Mouse (Mus musculus): ENCODE measurements at regions not wholly inside any gene's neighbourhood (a gene's known extent, or its start where the extent isn't known, plus 50 kb on each side); places are given as distances from the start of the nearest gene placed in this dataset.
A peak's percentile ranks its signal among the peaks of the same experiment; 100 is the strongest.

- DNase-seq, result no peak
Measured at GRCm38 (mm10) chr1:155041592-155041991, 57.8 kb downstream of the Ier5 start.

DNA sequence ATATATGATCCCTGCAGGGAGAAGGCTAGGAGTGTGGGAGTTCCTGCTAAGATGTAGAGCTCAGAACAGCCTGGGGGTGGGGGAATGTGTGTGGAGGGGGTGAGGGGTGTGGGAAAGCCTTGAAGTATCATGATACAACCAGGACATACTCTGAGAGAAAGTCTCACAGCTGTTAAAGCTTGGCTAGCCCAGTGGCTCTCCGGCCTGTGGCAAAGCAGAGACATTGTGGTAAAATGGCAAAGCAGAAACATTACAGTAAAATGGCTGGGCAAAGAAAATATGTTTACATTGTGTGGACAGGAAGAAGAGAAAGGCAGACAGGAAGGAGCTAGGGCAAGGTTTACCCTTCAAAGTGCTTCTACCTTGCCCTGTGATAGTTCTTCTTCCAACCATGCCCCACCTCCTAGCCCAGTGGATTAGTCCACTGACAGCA is 58.5 kb downstream of the Ier5 start:
- DNase-seq, result no peak

DNA sequence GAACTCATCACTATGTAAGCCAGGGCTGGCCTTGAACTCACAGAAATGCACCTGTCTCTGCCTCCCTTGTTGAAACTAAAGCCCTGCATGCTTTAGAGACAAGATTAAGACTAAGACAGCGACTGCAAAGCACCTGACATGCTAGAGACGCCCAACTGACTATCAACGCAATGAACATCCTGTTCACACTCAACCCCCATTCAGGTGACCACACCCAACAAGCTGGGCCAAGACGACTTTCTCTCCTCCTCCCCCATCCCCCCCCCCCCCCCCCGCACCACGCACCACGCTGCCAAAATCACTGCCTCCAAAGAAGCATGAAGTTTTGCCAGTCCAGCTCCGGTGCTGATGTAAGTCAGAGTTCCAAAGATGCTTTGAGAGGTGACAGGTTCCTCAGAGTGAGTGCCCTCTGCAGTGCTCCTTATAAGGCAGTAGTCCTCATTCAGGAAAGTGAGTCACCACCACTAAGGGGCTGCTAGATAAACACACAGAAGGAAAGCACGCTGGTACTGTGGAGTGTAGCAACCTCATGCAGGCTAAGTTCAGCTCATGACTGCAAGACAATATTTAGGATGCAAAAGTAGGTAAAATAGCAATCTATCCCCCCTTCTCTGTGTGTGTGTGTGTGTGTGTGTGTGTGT is 59.2 kb downstream of the Ier5 start:
- no peak for DNase-seq

DNA sequence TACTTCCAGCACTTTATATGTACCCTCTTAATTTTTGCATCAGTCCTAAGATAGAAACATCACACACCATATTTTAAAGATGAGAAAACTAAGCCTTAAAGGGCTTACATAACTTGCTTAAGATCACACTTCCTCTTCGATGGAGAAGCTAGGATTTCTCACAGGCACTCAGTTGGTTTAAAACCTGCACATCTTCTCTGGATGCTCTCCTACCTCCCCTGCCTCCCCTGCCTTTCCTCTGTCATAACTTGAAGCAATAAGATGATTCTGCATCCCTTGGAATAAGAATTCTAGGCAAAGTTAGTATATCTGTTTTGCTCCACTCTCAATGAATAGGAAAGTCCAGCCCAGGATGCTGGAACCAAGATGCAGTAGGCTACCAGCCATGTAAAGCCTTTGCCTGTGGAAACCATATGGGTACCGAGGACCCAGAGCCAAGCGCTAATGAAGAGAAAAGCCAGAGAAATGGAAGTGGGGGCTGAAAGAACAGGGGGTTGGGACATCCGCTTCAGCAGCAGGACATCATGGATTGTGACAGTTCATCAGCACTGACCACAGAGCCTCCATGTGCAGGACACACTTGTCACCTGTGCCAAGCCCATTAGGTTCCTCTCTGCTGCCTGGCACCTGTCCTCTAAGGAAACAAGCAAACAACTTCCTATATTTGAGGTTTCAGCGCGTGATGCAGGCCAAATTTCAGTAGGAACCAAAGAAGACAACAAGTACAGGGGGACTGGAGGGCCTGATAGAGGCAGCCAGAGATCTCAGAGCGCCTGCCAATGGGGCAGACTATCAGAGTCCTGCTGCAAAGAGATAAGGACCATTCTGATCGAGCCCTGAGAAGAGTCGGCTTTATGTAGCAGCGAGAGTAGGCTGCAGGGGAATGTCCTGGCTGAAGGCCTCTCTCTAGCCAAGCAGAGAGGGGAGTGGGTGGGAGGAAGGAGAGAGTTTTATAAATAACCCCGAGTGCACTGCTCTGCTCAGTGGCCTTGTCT is 60.5 kb downstream of the Ier5 start:
- no peak for DNase-seq

DNA sequence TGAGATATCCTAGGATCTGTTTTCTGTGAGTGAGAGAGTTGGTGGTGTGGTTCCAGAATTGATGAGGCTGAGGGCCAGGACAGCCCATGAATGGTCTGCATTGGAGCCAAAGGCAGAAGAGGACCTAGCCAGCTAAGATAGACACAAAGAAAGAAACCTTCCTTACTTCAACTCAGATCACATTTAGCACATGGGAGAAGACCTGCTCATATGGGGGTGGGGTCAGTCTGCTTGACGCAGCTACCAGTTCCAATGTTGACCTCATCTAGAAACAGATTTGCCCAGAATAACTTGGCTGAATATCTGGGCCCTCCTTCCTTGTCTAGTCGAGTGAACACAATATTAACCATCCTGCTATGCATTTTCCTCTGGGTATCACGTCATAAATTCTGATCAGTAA is 62.0 kb downstream of the Ier5 start:
- DNase-seq, result no peak

DNA sequence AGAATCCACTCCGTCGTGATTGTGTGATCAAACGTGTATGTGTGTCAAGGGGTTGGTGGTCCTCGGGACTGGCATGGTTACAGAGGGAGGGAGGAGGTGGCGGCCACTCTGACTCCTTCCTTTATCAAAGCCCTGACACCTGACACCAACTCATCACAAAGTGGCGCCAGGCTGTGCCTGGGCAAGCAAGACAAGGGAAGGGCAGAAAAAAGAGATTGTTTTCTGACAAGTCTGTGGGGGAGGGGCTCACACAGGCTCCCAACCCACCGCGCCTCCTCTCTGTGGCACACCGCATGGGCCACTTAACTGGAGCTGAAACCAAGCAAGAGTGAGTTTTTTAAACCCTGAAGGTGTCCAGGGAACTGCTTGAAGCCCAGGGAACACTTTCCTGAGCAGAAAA is 68.5 kb downstream of the Ier5 start:
- no peak for DNase-seq

DNA sequence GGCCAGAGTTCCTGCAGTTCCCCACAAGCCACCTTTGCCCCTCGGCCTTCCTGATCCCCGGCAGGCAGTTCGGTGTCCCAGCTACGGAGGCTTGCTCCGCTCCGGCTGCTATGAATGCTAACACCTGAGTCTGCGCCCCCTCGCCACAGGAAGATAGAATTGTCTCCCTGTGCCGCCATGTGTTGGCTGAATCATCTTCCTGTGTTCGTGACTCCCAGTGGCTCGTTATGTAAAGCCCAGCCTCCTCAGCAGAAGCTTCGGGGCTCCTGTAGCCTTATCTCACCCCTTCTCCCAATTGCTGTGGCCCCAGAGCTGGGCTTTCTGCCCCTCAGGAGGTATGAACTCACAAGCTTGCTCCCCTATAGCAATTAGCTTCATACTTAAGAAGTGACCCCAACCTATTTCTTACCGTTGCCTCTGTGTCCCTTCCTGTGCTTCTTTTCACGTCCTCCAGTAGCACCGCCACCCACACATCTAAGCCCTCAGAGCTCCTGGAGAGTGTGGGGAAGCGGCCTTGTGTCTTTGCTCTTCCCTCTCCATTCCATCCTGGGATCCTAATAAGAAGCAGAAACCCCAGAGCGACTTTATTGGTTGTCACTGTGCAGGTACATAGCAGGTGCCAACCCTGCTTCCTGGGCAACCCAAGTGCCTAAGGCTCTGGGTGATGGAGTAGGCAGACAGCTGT is 70.1 kb downstream of the Ier5 start:
- DNase-seq, result no peak

DNA sequence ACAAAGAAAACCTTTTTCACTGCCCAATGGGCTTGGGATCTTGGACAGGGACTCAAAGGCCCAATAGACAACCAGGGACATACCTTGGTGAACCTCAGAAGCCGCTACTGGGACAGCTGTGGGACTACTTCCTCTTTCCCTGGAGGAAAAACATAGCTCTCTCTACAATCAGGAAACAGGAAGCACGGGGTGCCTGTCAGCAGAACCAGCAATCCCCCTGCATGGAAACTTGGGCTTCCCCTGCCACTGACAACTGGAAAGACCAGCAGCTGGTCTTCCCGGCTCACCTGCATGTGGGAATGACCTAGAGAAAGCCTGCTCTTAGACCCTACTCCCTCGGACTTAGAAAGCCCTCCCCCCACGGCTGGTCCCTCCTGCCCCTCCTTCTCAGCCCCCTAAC is 70.7 kb downstream of the Ier5 start:
- no peak for DNase-seq

- no peak for DNase-seq
Measured at GRCm38 (mm10) chr1:155028147-155028546, 71.3 kb downstream of the Ier5 start.

DNA sequence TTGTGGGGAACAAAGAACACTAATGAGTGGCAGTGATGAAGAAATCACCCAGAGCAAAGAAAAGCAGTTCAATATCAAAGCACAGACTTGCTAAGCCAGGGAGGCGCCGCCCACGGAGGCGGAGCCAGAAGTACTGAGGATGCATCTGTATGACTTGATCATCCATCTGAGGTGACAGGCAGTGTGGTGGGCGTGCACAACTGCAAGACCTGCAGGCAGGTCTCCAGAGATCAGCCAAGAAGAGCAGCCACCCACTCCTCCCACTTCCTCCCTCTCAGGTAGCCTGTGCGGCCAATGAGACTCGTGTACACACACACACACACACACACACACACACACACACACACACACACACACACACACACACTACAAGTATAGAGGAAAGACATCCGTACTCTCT is 71.9 kb downstream of the Ier5 start:
- DNase-seq, result no peak

GRCm38 (mm10) chr1:155025862-155026478 is 73.5 kb downstream of the Ier5 start:
- peak; percentile 79 for DNase-seq

- DNase-seq, result no peak
Measured at GRCm38 (mm10) chr1:155023324-155023723, 76.1 kb downstream of the Ier5 start.

- no peak for DNase-seq
Measured at GRCm38 (mm10) chr1:155015669-155016068, 83.8 kb downstream of the Ier5 start.

GRCm38 (mm10) chr1:155014944-155015343 is 84.5 kb downstream of the Ier5 start:
- DNase-seq, result no peak

DNA sequence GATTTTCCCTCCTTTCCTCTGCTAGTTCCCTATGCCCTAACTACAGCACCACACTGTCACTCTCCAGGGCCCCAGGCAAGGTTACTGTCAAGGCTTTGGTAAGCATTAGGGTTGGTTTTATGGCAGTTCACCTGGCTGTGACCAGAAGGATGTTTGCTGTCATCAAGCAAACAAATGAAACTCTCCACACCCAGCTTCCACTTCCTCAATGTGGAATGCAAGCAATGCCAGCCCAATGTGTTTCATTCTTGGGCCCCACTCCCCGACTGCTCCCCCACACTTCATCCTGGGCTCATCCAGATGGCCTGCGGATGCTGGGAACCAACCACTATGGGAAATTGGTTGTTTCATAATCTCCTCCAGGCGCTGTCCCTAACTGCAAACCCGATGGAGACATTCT is 85.7 kb downstream of the Ier5 start:
- DNase-seq, result no peak

GRCm38 (mm10) chr1:155013361-155013760 is 86.1 kb downstream of the Ier5 start:
- DNase-seq, result no peak

- peak; percentile 85 for DNase-seq
Measured at GRCm38 (mm10) chr1:155006539-155007486, 92.6 kb downstream of the Ier5 start.

DNA sequence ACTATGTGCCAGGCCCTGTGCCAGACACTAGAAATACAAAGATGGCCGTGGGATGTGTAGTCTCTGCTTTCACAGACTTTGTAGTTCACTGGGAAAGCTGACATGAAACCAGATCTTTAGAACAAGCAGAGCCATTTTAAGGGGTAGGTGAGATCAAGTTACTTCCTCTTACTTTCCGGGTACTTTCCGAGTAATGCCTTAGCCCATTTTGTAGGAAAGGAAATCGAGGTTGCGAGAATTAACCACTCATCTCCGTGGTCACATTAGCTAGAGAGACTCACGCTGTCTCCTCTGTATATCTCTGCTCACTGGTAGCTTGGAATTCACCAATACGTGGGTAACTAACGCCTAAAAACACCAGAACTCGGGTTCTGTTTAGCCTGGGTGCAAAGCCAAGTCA is 93.3 kb downstream of the Ier5 start:
- no peak for DNase-seq

- no peak for DNase-seq
Measured at GRCm38 (mm10) chr1:155000301-155000700, 99.1 kb downstream of the Ier5 start.

- no peak for DNase-seq
Measured at GRCm38 (mm10) chr1:154999501-155000131, 99.8 kb downstream of the Ier5 start.
